Mouse (Mus musculus) heart, embryonic 14.5 days (tissue): ENCODE measurements around the gene Oas2. TPM values are rescaled to one million over a fixed set of nuclear protein-coding genes. Genes with fewer than 3 reads are reported as not detected.
"Not testable (repeated sequence)": the region's sequence is repeated elsewhere in the genome, so short reads cannot be mapped to it uniquely, and the experiment has no call there.

ENCODE experiments used
- ATAC-seq: fragments of 200-750 bp; cut with Nextera tagmentation; 2 replicates; pipeline ENCODE4 v1.8.0; 2017; ENCODE audit warnings: low read depth, moderate TSS enrichment; ENCODE audit not compliant: insufficient number of reproducible peaks, insufficient read depth, low FRiP score
- H3K27ac ChIP-seq, 2 experiments: fragments of 200-500 bp in 1 of 2; fragments of 300-500 bp in 1 of 2; sonication (generic) in 1 of 2; replicated peaks in 1 of 2; 2 replicates each; pipeline ENCODE4 v1.5.1; 2012 to 2014; ENCODE audit warnings: low read depth in 2 of 2, low read length in 2 of 2, control low read depth in 1 of 2, mild to moderate bottlenecking in 1 of 2, mixed read lengths in 1 of 2; ENCODE audit not compliant: control insufficient read depth in 1 of 2, insufficient read depth in 1 of 2
- H3K27me3 ChIP-seq: fragments of 300-500 bp; sonication (generic); 2 replicates; pipeline ENCODE4 v1.6.1; 2014; ENCODE audit warnings: mild to moderate bottlenecking, low read length, control low read depth; ENCODE audit not compliant: control insufficient read depth, insufficient read depth
- H3K36me3 ChIP-seq: fragments of 300-500 bp; sonication (generic); 2 replicates; pipeline ENCODE4 v1.6.1; 2014; ENCODE audit warnings: mild to moderate bottlenecking, control low read depth, low read length, mixed read lengths; ENCODE audit not compliant: control insufficient read depth, insufficient read depth
- H3K4me1 ChIP-seq, 2 experiments: fragments of 200-500 bp in 1 of 2; fragments of 300-500 bp in 1 of 2; sonication (generic) in 1 of 2; 2 replicates each; pipeline ENCODE4 v1.6.1; 2012 to 2014; ENCODE audit warnings: low read length in 2 of 2, control low read depth in 1 of 2, mixed read lengths in 1 of 2; ENCODE audit not compliant: control insufficient read depth in 2 of 2, insufficient read depth in 2 of 2
- H3K4me2 ChIP-seq: fragments of 300-500 bp; sonication (generic); 2 replicates; pipeline ENCODE4 v1.6.1; 2014; ENCODE audit warnings: mild to moderate bottlenecking, low read length
- H3K4me3 ChIP-seq, 2 experiments: fragments of 200-500 bp in 1 of 2; fragments of 300-500 bp in 1 of 2; sonication (generic) in 1 of 2; 2 replicates each; pipeline ENCODE4 v1.5.1; 2012 to 2014; ENCODE audit warnings: low read length in 2 of 2, mild to moderate bottlenecking in 2 of 2, control low read depth in 1 of 2, low read depth in 1 of 2, moderate library complexity in 1 of 2; ENCODE audit not compliant: control insufficient read depth in 1 of 2, insufficient read depth in 1 of 2
- H3K9ac ChIP-seq: fragments of 300-500 bp; sonication (generic); 2 replicates; pipeline ENCODE4 v1.6.1; 2014; ENCODE audit warnings: mild to moderate bottlenecking, low read length
- H3K9me3 ChIP-seq: fragments of 300-500 bp; sonication (generic); 2 replicates; pipeline ENCODE4 v1.6.1; 2016; ENCODE audit warnings: low read length, control low read depth; ENCODE audit not compliant: control insufficient read depth
- WGBS: fragments of 180-500 bp; shearing (Covaris S2); extraction: QIAGEN DNeasy Blood & Tissue Kit; methylation state at CpG from one replicate; pipeline ENCODE4 v1.1.7; 2014; 5-methylcytosine and 5-hydroxymethylcytosine counted together
- polyA plus RNA-seq: library from polyadenylated mRNA; unstranded; fragments of >200 nt; fragmentation: Nextera tagmentation; extraction: Ambion mirVana; gene quantifications from 2 replicates; pipeline ENCODE4 v1.2.1, GENCODE M21; 2014

Gene Oas2
- 0.43 and 0.58 TPM in 2 replicates for polyA plus RNA-seq

DNA sequence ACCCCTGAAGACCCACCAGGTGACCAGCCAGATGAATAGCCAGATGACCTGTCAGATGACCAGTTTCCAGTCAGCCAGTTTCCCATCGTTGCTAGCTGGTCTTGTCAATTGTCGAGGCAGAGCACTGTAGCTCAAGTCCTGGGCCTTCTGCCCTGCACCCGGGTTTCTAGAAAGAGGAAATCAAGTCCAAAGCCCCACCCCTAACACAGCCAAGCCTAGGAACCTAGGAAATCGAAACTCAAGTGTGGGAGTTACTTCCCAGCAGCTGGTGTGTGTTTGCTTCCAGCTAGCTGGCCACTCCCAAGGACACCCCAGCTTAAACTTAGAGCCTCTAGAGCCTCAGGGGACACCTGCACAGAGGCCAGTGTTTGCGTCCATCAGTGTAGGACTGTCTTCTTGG lies at the start of gene Oas2:
TSS of gene Oas2 (minus strand) at position 166 of the 400 bp plus-strand sequence.
- Histone ChIP-seq H3K36me3 (no peaks in the 10 kb centered on the region), H3K4me3 (no peak within 1 kb of the TSS), H3K4me1 (no peaks in the 10 kb centered on the region), H3K27me3 (no peaks in the 10 kb centered on the region; the same call in 1 of the 2 replicates), H3K9me3 (no peaks in the 10 kb centered on the region), H3K27ac (no peak within 1 kb of the TSS), H3K9ac (no peak within 1 kb of the TSS), H3K4me2 (no peak within 1 kb of the TSS)
- no peak for ATAC-seq
- 50% methylated on average over 5 of the region's 5 CpGs for WGBS

DNA sequence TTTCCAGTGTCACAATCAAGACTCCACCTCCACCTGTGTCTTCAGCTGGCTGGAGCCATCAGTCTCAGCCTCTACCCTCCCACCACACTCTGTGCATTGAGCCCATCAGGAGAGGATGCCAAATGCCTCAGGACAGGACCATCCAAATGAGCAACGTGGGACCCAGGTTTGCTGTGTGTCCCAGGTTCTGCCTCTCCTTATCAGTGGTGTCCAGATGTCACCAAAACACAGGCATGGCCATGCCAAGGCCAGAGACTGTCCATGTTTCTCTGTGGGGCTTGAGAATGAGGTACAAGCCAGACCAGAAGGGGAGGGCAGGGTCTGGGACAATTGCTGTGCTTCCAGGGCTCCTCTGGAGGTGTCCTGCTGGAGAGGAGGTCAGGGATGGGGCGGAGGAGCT lies 49.3 kb upstream of the Oas2 start:
- not testable (repeated sequence) for H3K27ac ChIP-seq, H3K9me3 ChIP-seq, H3K36me3 ChIP-seq, H3K9ac ChIP-seq, ATAC-seq, H3K4me3 ChIP-seq, H3K4me2 ChIP-seq, H3K4me1 ChIP-seq
- peaks cover 22% of the 10 kb centered on the region for H3K27me3 ChIP-seq
- WGBS, result 65% methylated on average over 2 of the region's 2 CpGs

- H3K27ac ChIP-seq, ATAC-seq, H3K36me3 ChIP-seq, H3K9me3 ChIP-seq, H3K9ac ChIP-seq, H3K4me1 ChIP-seq, H3K4me3 ChIP-seq, H3K4me2 ChIP-seq: not testable (repeated sequence)
- peaks cover 18% of the 10 kb centered on the region for H3K27me3 ChIP-seq
- 36% methylated on average over 5 of the region's 5 CpGs for WGBS
Measured at GRCm38 (mm10) chr5:120798147-120798546, 48.5 kb upstream of the Oas2 start.

DNA sequence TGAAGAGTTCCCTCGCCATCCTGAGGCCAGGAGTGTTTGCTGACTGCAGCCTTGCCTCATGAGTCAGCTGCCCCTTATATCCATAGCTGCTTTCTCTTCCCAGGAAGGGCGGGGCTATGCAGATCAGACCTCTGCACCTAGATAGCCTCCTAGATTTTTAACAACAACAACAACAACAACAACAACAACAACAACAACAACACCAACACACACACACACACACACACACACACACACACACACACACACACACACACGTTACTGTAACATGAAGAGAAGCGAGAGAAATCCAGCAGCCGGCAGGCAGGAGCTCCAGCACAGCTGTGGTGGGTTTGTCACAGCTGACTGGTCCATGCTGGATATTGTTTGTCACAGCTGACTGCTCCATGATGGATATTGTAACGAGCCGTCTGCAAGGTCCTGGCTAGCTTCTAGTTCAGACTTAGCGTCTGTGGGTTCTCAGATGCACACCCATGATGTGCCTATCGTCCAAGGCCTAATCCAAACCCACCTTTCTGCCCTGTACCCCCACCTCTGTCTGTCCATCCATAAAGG lies 45.9 kb upstream of the Oas2 start, which contains the start of gene Oas1e:
TSS of gene Oas1e (minus strand) at position 51 of the 555 bp plus-strand sequence.
- not testable (repeated sequence) for ATAC-seq

DNA sequence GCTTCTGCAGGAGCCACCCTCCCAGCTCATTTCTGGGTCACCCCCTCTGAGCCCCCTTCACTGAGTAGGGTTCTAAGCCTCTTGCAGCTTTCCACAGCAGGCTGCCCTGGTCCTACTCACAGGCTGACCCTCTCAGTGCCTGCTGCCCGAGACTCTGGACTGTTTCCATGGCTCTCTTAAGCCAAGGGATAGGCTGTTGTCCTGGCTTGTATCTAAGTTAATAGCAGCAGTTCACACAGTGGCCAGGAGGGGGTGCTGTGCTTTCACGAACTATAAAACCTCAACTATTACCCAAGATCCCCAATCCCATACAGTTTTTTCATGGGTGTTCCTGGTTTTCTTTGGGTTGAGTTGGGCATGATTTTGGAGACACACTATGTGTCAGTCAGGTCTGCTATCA lies 43.4 kb upstream of the Oas2 start:
- no peak overlapping the region for H3K4me3 ChIP-seq
- H3K27ac ChIP-seq, result no peak overlapping the region
- 0 out of 4 replicates have a peak, but pooled peaks cover 0 to 1% of the 10 kb centered on the region in 2 experiments for H3K4me1 ChIP-seq
- H3K36me3 ChIP-seq, result no peaks in the 10 kb centered on the region
- 19% methylated on average over 2 of the region's 2 CpGs for WGBS
- H3K9me3 ChIP-seq, result no peaks in the 10 kb centered on the region
- H3K9ac ChIP-seq, result no peak overlapping the region
- H3K4me2 ChIP-seq, result no peak overlapping the region
- no peak; the same call in 1 of the 2 replicates for ATAC-seq
- no peaks in the 10 kb centered on the region for H3K27me3 ChIP-seq

More for the DNA sequence above, 45.9 kb upstream of the Oas2 start, which contains the start of gene Oas1e:
- H3K27ac ChIP-seq, H3K36me3 ChIP-seq, H3K27me3 ChIP-seq, H3K9ac ChIP-seq, H3K4me3 ChIP-seq, H3K4me1 ChIP-seq, H3K4me2 ChIP-seq, H3K9me3 ChIP-seq: not testable (repeated sequence)
- 67% methylated on average over 9 of the region's 9 CpGs for WGBS

DNA sequence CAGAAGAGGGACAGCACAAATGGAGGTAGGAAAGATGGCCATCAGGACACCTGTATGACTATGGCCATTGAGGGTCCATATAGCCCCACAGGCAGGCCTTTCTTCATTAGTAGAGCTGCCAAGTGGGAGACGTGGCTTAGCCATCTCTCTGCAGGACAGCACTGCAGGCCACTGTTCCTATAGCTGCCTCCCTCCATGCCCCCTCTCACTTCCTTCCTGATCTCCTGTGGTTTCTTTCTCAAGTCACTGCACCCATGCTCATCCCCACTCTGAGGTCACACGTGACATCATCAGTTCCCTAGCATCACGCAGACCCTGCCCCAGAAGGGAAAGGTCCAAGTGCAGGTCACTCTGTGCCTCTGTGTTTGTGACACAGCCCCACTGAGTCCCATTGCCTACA lies 37.4 kb upstream of the Oas2 start:
- no peak overlapping the region for H3K9ac ChIP-seq
- H3K4me2 ChIP-seq, result no peak overlapping the region
- H3K9me3 ChIP-seq, result no peaks in the 10 kb centered on the region
- no peaks in the 10 kb centered on the region for H3K27me3 ChIP-seq
- no peaks in the 10 kb centered on the region for H3K36me3 ChIP-seq
- no peaks in the 10 kb centered on the region for H3K4me1 ChIP-seq
- WGBS, result 52% methylated on average over 3 of the region's 3 CpGs
- no peak for ATAC-seq
- H3K27ac ChIP-seq, result no peak overlapping the region
- no peak overlapping the region for H3K4me3 ChIP-seq

DNA sequence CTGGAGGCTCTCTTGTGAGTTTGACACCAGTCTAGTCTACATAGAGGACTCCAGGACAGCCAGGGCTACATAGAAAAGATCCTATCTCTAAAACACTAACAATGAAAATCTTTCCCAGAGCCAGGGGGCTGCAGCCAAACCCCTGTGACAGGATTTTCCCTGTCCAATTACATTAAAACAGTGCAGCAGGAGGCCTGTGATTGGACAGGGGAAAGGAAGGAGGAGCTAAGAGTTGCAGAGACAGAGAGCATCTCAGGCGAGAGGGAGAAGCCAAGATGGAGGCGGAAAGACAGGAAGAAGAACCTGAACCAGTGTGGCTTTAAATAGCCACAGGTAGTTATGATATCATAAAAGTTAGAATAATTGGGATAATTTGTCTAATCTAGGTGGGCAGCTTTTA lies 32.8 kb upstream of the Oas2 start:
- 80% methylated on average over 2 of the region's 2 CpGs for WGBS
- Histone ChIP-seq H3K27ac (no peak overlapping the region), H3K36me3 (no peaks in the 10 kb centered on the region), H3K9ac (no peak overlapping the region), H3K4me2 (no peak overlapping the region), H3K9me3 (no peaks in the 10 kb centered on the region), H3K27me3 (no peaks in the 10 kb centered on the region), H3K4me3 (no peak overlapping the region), H3K4me1 (peaks cover 15 to 20% of the 10 kb centered on the region in 2 experiments)
- no peak for ATAC-seq

GRCm38 (mm10) chr5:120781646-120782045 lies 32.0 kb upstream of the Oas2 start:
- H3K27ac ChIP-seq, result no peak overlapping the region
- H3K9ac ChIP-seq, result no peak overlapping the region
- no peak for ATAC-seq
- no peaks in the 10 kb centered on the region for H3K36me3 ChIP-seq
- no peak overlapping the region for H3K4me3 ChIP-seq
- 67% methylated on average over 1 of the region's 1 CpGs for WGBS
- no peaks in the 10 kb centered on the region for H3K9me3 ChIP-seq
- no peak overlapping the region for H3K4me2 ChIP-seq
- peaks cover 17 to 20% of the 10 kb centered on the region in 2 experiments for H3K4me1 ChIP-seq
- H3K27me3 ChIP-seq, result no peaks in the 10 kb centered on the region
